Mouse (Mus musculus) cortical plate, adult 2 months (tissue): ENCODE measurements at regions not wholly inside any gene's neighbourhood (a gene's known extent, or its start where the extent isn't known, plus 50 kb on each side); places are given as distances from the start of the nearest gene placed in this dataset.

Experiments used
- CTCF ChIP-seq: fragments of 200-500 bp; IDR thresholded peaks from 2 replicates; pipeline ENCODE4 v1.5.1; 2011; ENCODE audit warnings: mild to moderate bottlenecking, control low read depth, low read length; ENCODE audit not compliant: insufficient read depth; ENCODE audit errors: extremely low read depth
- POLR2A ChIP-seq: fragments of 200-500 bp; IDR thresholded peaks from 2 replicates; pipeline ENCODE4 v1.6.1; 2011; ENCODE audit warnings: mild to moderate bottlenecking, low read length, control low read depth; ENCODE audit not compliant: insufficient read depth; ENCODE audit errors: extremely low read depth

- no peak for TF ChIP-seq CTCF
- no peak for TF ChIP-seq POLR2A
Observed at GRCm38 (mm10) chr2:45903350-45903749, 786.2 kb upstream of the Zeb2 start.
